Mouse (Mus musculus) hindbrain, embryonic 12.5 days (tissue): ENCODE results near the gene Lime1. TPM values are rescaled to one million over a fixed set of nuclear protein-coding genes. Genes with fewer than 3 reads are reported as not detected.

Experiments used
- ATAC-seq: fragments of 200-750 bp; cut with Nextera tagmentation; 2 replicates; pipeline ENCODE4 v1.8.0; 2017; ENCODE audit warnings: moderate TSS enrichment; ENCODE audit not compliant: low FRiP score
- H3K27ac ChIP-seq: fragments of 300-500 bp; sonication (generic); 2 replicates; pipeline ENCODE4 v1.5.1; 2016; ENCODE audit warnings: mild to moderate bottlenecking
- H3K27me3 ChIP-seq: fragments of 300-500 bp; sonication (generic); 2 replicates; pipeline ENCODE4 v1.6.1; 2016; ENCODE audit warnings: mild to moderate bottlenecking
- H3K36me3 ChIP-seq: fragments of 300-500 bp; sonication (generic); 2 replicates; pipeline ENCODE4 v1.6.1; 2016; ENCODE audit warnings: mild to moderate bottlenecking
- H3K4me1 ChIP-seq: fragments of 300-500 bp; sonication (generic); 2 replicates; pipeline ENCODE4 v1.6.1; 2016
- H3K4me2 ChIP-seq: fragments of 300-500 bp; sonication (generic); replicated peaks from 2 replicates; pipeline ENCODE4 v1.6.1; 2016; ENCODE audit warnings: mild to moderate bottlenecking
- H3K4me3 ChIP-seq: fragments of 300-500 bp; sonication (generic); 2 replicates; pipeline ENCODE4 v1.5.1; 2016; ENCODE audit warnings: mild to moderate bottlenecking
- H3K9ac ChIP-seq: fragments of 300-500 bp; sonication (generic); 2 replicates; pipeline ENCODE4 v1.6.1; 2016; ENCODE audit warnings: mild to moderate bottlenecking, moderate library complexity
- H3K9me3 ChIP-seq: fragments of 300-500 bp; sonication (generic); replicated peaks from 2 replicates; pipeline ENCODE4 v1.6.1; 2016; ENCODE audit warnings: mild to moderate bottlenecking
- WGBS: fragments of 180-500 bp; shearing (Covaris S2); methylation state at CpG from one replicate; pipeline ENCODE4 v1.1.7; 2016; 5-methylcytosine and 5-hydroxymethylcytosine counted together
- polyA plus RNA-seq: library from polyadenylated mRNA; unstranded; fragments of >200 nt; fragmentation: Nextera tagmentation; extraction: Ambion mirVana; gene quantifications from 2 replicates; pipeline ENCODE4 v1.2.1, GENCODE M21; 2016

Gene Lime1
- polyA plus RNA-seq, 1 experiment from 2014 or later = 41.8 TPM

- ATAC-seq = no peak
- H3K4me1 ChIP-seq = no peaks in the 10 kb centered on the region
- H3K27me3 ChIP-seq = no peaks in the 10 kb centered on the region
- H3K4me2 ChIP-seq = no peak overlapping the region
- no peak overlapping the region for H3K4me3 ChIP-seq
- peaks cover 56% of the 10 kb centered on the region for H3K36me3 ChIP-seq
- no peak overlapping the region for H3K9ac ChIP-seq
- H3K27ac ChIP-seq = no peak overlapping the region
- no peaks in the 10 kb centered on the region for H3K9me3 ChIP-seq
- 96% methylated on average over 5 of the region's 5 CpGs for WGBS
Measured at GRCm38 (mm10) chr2:181378701-181379100, 1.2 kb upstream of the Lime1 start.

GRCm38 (mm10) chr2:181380251-181380650 is 373 bp downstream of the Lime1 start:
- H3K36me3 ChIP-seq = peaks cover 63% of the 10 kb centered on the region

DNA sequence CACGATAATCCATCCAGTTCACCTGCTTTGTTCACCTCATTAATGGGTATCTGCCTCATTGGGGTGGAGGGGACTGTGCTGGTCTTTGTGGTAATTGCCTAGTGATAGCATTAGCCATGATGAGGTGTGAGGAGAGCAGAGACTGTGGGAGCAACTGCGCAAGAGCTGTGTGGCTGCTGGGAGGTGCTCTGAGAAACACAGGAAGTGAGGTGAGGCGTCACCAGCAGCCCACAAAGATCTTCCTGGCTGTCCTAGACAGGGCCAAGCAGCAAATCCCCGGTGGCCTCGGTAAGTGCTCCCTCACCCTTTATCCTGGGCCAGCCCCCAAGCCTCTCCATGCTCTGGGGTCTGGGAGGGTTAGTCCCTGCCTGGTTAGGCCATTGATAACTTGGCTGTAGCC is 1.2 kb downstream of the Lime1 start:
- no peak overlapping the region for H3K27ac ChIP-seq
- ATAC-seq = no peak
- no peak overlapping the region for H3K9ac ChIP-seq
- no peaks in the 10 kb centered on the region for H3K4me1 ChIP-seq
- H3K27me3 ChIP-seq = no peaks in the 10 kb centered on the region
- H3K4me3 ChIP-seq = no peak overlapping the region
- WGBS = 84% methylated on average over 5 of the region's 5 CpGs
- no peaks in the 10 kb centered on the region for H3K9me3 ChIP-seq
- H3K36me3 ChIP-seq = peaks cover 68% of the 10 kb centered on the region
- no peak overlapping the region for H3K4me2 ChIP-seq

More at GRCm38 (mm10) chr2:181380251-181380650, 373 bp downstream of the Lime1 start:
- Histone ChIP-seq H3K4me3 (no peak overlapping the region), H3K9me3 (no peaks in the 10 kb centered on the region), H3K27ac (no peak overlapping the region), H3K9ac (no peak overlapping the region), H3K27me3 (no peaks in the 10 kb centered on the region), H3K4me1 (no peaks in the 10 kb centered on the region), H3K4me2 (no peak overlapping the region)
- 84% methylated on average over 5 of the region's 5 CpGs for WGBS
- no peak for ATAC-seq

GRCm38 (mm10) chr2:181381631-181382306 is 1.9 kb downstream of the Lime1 start:
- Histone ChIP-seq H3K4me3 (no peak overlapping the region), H3K36me3 (peaks cover 74% of the 10 kb centered on the region), H3K27ac (no peak overlapping the region), H3K27me3 (no peaks in the 10 kb centered on the region), H3K9ac (no peak overlapping the region), H3K4me2 (no peak overlapping the region), H3K9me3 (no peaks in the 10 kb centered on the region), H3K4me1 (no peaks in the 10 kb centered on the region)
- ATAC-seq = no peak
- 81% methylated on average over 6 of the region's 6 CpGs for WGBS

- Histone ChIP-seq H3K4me3 (no peak overlapping the region), H3K4me1 (no peaks in the 10 kb centered on the region), H3K4me2 (no peak overlapping the region), H3K9me3 (no peaks in the 10 kb centered on the region), H3K36me3 (peaks cover 68% of the 10 kb centered on the region), H3K9ac (no peak overlapping the region), H3K27me3 (no peaks in the 10 kb centered on the region), H3K27ac (no peak overlapping the region)
- 0 out of 2 replicates have a peak, but pooled peaks have one; percentile 24 for ATAC-seq
- WGBS = 93% methylated on average over 7 of the region's 7 CpGs
Measured at GRCm38 (mm10) chr2:181384463-181384862, 4.6 kb downstream of the Lime1 start.

DNA sequence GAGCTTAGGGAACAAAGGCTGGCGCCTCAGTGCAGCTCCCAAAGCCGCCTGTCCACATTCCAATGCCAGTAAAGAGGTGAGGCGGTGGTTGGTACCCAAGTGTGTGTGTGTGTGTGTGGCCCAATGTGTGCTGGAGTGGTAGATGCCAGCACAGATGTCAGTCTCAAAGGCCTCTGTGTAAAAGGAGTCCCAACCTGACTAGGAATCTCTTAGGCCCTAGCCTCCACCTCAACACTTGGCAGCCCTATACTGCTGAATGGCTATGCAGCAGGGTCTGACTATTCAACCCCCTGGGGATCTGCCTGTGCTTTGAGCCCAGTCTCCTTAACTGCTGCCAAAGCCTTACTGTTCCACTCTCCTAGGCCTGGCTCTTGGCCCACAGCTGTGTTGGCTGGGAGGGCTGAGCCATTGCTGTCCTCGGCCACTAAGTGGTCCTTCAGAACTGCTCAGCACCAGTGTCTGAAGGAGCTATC is 5.1 kb downstream of the Lime1 start:
- no peaks in the 10 kb centered on the region for H3K9me3 ChIP-seq
- no peak overlapping the region for H3K4me2 ChIP-seq
- no peaks in the 10 kb centered on the region for H3K27me3 ChIP-seq
- no peak overlapping the region for H3K4me3 ChIP-seq
- H3K9ac ChIP-seq = no peak overlapping the region
- 83% methylated on average over 4 of the region's 4 CpGs for whole genome bisulfite sequencing
- no peaks in the 10 kb centered on the region for H3K4me1 ChIP-seq
- H3K27ac ChIP-seq = no peak overlapping the region
- H3K36me3 ChIP-seq = peaks cover 63% of the 10 kb centered on the region
- ATAC-seq = no peak

DNA sequence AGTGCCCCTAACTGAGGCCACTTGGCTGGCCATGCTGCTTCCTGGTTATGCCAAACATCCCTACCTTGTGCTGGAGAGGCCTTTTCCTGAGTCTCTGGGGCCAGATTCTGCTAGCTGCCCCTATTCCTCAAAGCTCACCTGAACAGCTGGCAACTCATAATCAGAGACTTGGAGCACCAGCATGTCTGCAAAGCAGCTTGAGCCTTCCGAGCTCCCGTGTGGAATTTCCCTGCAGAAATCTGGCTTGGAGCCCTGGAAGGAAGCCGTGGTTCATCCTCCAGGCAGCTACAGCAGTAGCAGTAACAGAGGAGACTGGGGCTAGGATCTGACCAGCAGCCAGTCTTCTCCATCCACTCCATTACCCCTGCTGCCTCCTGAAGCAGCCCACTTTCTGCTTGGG is 6.0 kb downstream of the Lime1 start:
- 89% methylated on average over 3 of the region's 3 CpGs for WGBS
- Histone ChIP-seq H3K36me3 (peaks cover 61% of the 10 kb centered on the region), H3K4me3 (no peak overlapping the region), H3K27ac (no peak overlapping the region), H3K9me3 (no peaks in the 10 kb centered on the region), H3K4me2 (no peak overlapping the region), H3K27me3 (no peaks in the 10 kb centered on the region), H3K4me1 (no peaks in the 10 kb centered on the region), H3K9ac (0 out of 2 replicates have a peak overlapping the region, but pooled peaks have one; percentile 10)
- ATAC-seq = no peak

DNA sequence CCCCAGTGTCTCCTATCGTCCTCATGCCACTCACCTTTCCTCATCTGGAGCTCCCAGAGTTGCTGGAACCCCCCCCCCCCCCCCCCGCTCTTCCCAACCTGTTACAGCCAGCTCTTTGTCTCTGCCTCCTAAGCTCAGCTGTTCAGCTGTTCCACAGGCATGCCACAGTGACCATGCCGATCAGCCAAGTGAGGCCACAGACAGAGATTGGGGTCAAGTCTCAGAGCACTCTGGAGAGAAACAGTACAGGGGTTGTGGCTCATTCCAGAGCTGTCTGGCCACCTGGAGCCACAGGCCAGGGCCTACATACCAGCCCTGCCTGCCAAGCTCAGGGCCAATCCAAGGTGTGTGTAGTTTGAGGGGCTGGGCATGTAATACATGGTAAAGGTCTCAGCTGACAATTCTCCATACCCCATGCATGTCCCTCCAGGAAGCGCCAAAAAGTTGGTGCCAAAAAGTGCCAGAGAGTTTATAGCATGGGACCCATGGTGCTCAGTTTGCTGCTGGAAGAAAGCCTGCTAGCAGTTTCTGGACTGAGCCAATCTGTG is 6.9 kb downstream of the Lime1 start:
- H3K27me3 ChIP-seq = no peaks in the 10 kb centered on the region
- no peak overlapping the region for H3K4me3 ChIP-seq
- H3K36me3 ChIP-seq = peaks cover 60% of the 10 kb centered on the region
- no peaks in the 10 kb centered on the region for H3K9me3 ChIP-seq
- no peaks in the 10 kb centered on the region for H3K4me1 ChIP-seq
- 72% methylated on average over 4 of the region's 4 CpGs for WGBS
- H3K4me2 ChIP-seq = no peak overlapping the region
- H3K9ac ChIP-seq = no peak overlapping the region
- no peak for ATAC-seq
- H3K27ac ChIP-seq = no peak overlapping the region

- H3K36me3 ChIP-seq = peaks cover 52% of the 10 kb centered on the region
- H3K27ac ChIP-seq = no peak overlapping the region
- no peaks in the 10 kb centered on the region for H3K4me1 ChIP-seq
- no peak for ATAC-seq
- no peaks in the 10 kb centered on the region for H3K9me3 ChIP-seq
- WGBS = 82% methylated on average over 4 of the region's 4 CpGs
- H3K27me3 ChIP-seq = no peaks in the 10 kb centered on the region
- no peak overlapping the region for H3K4me2 ChIP-seq
- no peak overlapping the region for H3K9ac ChIP-seq
- H3K4me3 ChIP-seq = no peak overlapping the region
Measured at GRCm38 (mm10) chr2:181390136-181390870, 10.4 kb downstream of the Lime1 start.

GRCm38 (mm10) chr2:181391022-181391421 is 11.1 kb downstream of the Lime1 start:
- Histone ChIP-seq H3K9ac (no peak overlapping the region), H3K9me3 (no peaks in the 10 kb centered on the region), H3K4me2 (no peak overlapping the region), H3K4me3 (no peak overlapping the region), H3K27me3 (no peaks in the 10 kb centered on the region), H3K36me3 (peaks cover 49% of the 10 kb centered on the region), H3K27ac (no peak overlapping the region), H3K4me1 (no peaks in the 10 kb centered on the region)
- WGBS = 92% methylated on average over 15 of the region's 15 CpGs
- no peak for ATAC-seq

DNA sequence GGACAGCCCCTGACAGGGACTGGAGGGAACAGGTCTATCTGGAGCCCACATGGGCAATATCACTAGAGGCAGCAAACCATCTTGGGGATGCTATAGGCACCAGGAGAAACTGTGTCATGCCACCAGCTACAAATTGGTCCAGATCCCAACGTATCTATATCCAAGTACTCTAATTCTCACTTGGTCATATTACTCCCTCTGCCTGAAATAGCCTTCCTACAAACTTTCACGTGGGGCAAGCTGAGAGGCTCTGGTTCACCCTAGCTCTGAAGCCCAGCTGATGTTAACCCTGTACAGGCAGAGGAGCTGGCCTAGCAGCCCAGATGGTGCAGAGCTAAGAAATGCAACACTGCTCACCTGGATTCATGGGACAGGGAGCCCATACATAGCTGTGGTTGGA is 11.7 kb downstream of the Lime1 start:
- no peak for ATAC-seq
- no peak overlapping the region for H3K9ac ChIP-seq
- WGBS = 84% methylated on average over 2 of the region's 2 CpGs
- no peak overlapping the region for H3K4me3 ChIP-seq
- peaks cover 44% of the 10 kb centered on the region for H3K36me3 ChIP-seq
- H3K27me3 ChIP-seq = no peaks in the 10 kb centered on the region
- no peak overlapping the region for H3K27ac ChIP-seq
- H3K4me2 ChIP-seq = no peak overlapping the region
- H3K4me1 ChIP-seq = no peaks in the 10 kb centered on the region
- no peaks in the 10 kb centered on the region for H3K9me3 ChIP-seq

DNA sequence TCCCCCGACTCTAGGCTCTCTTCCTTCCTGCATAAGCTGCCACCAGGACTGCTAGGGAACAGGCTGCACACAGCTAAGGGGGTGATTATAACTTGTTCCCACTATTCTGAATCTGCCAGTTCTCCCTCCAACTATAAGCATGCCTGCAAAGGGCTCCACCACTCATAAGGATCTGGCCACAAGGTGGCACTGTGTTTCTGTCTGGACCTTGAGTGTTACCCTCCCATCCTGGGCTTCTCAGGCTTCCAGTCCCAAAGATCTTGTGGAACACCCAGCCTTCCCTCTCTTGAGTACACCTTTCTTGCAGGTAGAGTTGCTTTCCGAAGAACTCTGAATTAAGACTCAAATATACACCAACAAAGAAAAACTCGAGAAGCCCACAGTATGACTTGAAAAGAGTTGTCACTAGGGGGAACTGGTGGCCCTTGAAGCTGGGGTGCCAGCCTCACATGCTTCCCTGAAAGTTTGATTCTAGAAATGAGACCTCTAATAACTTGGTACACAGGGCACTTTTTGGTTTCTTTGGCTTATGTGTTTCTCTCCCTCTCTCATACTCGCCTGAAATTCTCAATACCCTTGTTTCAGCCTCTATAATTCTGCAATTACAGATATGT is 12.8 kb downstream of the Lime1 start:
- H3K9ac ChIP-seq = no peak overlapping the region
- H3K9me3 ChIP-seq = no peaks in the 10 kb centered on the region
- no peak overlapping the region for H3K4me3 ChIP-seq
- peaks cover 35% of the 10 kb centered on the region for H3K36me3 ChIP-seq
- no peaks in the 10 kb centered on the region for H3K27me3 ChIP-seq
- no peak overlapping the region for H3K27ac ChIP-seq
- 42% methylated on average over 4 of the region's 4 CpGs for WGBS
- no peak overlapping the region for H3K4me2 ChIP-seq
- ATAC-seq = peak; percentile 82
- no peaks in the 10 kb centered on the region for H3K4me1 ChIP-seq
